Mouse (Mus musculus) heart, embryonic 12.5 days (tissue): Measurements from ENCODE around the gene Rplp0. TPM values are rescaled to one million over a fixed set of nuclear protein-coding genes. Genes with fewer than 3 reads are reported as not detected.

Experiments
- ATAC-seq: fragments of 200-750 bp; cut with Nextera tagmentation; 2 replicates; pipeline ENCODE4 v1.8.0; 2017; ENCODE audit warnings: moderate TSS enrichment, moderate library complexity; ENCODE audit not compliant: insufficient number of reproducible peaks, low FRiP score
- H3K27ac ChIP-seq: fragments of 300-500 bp; sonication (generic); 2 replicates; pipeline ENCODE4 v1.5.1; 2016; ENCODE audit warnings: mild to moderate bottlenecking, moderate library complexity; ENCODE audit not compliant: poor library complexity, severe bottlenecking
- H3K27me3 ChIP-seq: fragments of 300-500 bp; sonication (generic); replicated peaks from 2 replicates; pipeline ENCODE4 v1.6.1; 2016; ENCODE audit warnings: mild to moderate bottlenecking, moderate library complexity
- H3K36me3 ChIP-seq: fragments of 300-500 bp; sonication (generic); 2 replicates; pipeline ENCODE4 v1.6.1; 2016; ENCODE audit warnings: mild to moderate bottlenecking, moderate library complexity
- H3K4me1 ChIP-seq: fragments of 300-500 bp; sonication (generic); replicated peaks from 2 replicates; pipeline ENCODE4 v1.6.1; 2016; ENCODE audit warnings: mild to moderate bottlenecking
- H3K4me2 ChIP-seq: fragments of 300-500 bp; sonication (generic); 2 replicates; pipeline ENCODE4 v1.6.1; 2016; ENCODE audit warnings: mild to moderate bottlenecking, moderate library complexity
- H3K4me3 ChIP-seq: fragments of 300-500 bp; sonication (generic); 2 replicates; pipeline ENCODE4 v1.5.1; 2016; ENCODE audit warnings: mild to moderate bottlenecking
- H3K9ac ChIP-seq: fragments of 300-500 bp; sonication (generic); 2 replicates; pipeline ENCODE4 v1.6.1; 2016; ENCODE audit warnings: mild to moderate bottlenecking, moderate library complexity
- H3K9me3 ChIP-seq: fragments of 300-500 bp; sonication (generic); replicated peaks from 2 replicates; pipeline ENCODE4 v1.6.1; 2016; ENCODE audit warnings: mild to moderate bottlenecking, moderate library complexity
- WGBS: fragments of 180-500 bp; shearing (Covaris S2); methylation state at CpG from one replicate; pipeline ENCODE4 v1.1.7; 2016; 5-methylcytosine and 5-hydroxymethylcytosine counted together
- polyA plus RNA-seq: library from polyadenylated mRNA; unstranded; fragments of >200 nt; fragmentation: Nextera tagmentation; extraction: Ambion mirVana; gene quantifications from 2 replicates; pipeline ENCODE4 v1.2.1, GENCODE M21; 2016

Rplp0 gene
- polyA plus RNA-seq, 1 experiment from 2014 or later = 971 TPM

DNA sequence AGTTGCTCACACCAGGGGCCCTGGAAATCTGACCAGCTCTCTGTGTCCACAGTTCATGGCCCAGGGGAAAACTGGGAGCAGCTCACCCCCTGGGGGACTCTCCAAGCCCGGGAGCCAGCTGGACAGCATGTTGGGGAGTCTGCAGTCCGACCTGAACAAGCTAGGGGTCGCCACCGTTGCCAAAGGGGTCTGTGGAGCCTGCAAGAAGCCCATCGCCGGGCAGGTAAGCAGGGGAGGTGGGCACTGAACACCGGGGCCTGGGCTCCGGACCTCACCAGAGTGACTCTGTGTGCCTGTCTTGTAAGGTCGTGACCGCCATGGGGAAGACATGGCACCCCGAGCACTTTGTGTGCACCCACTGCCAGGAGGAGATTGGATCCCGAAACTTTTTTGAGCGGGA lies 7.5 kb upstream of the Rplp0 start:
- WGBS = 78% methylated on average over 13 of the region's 13 CpGs
- no peak overlapping the region for H3K27ac ChIP-seq

DNA sequence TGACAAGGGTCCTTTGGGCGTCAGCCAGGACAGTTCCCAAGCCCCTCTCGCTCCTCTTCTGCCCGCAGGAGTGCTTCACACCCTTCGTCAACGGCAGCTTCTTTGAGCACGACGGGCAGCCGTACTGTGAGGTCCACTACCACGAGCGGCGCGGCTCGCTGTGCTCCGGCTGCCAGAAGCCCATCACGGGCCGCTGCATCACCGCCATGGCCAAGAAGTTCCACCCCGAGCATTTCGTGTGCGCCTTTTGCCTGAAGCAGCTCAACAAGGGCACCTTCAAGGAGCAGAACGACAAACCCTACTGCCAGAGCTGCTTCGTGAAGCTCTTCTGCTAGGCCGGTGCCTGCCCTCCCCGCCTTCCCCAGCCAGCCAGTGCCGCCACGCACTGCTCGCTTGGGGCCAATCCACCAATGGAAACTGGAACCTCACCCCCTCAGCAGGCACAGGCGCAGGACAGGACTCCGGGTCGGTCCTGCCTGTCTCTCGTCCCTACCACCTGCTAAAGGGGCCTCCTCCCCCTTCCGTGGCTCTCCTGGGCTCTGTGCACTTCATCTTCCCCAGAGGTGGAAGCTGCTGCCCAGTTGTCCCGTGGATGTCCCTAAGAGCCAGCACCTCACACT lies 5.4 kb upstream of the Rplp0 start:
- peaks cover 3% of the 10 kb centered on the region; the same call in 1 of the 2 replicates for H3K4me1 ChIP-seq
- no peak for ATAC-seq
- peaks cover 56% of the 10 kb centered on the region for H3K36me3 ChIP-seq
- no peak overlapping the region for H3K27ac ChIP-seq
- H3K27me3 ChIP-seq = no peaks in the 10 kb centered on the region
- WGBS = 86% methylated on average over 33 of the region's 33 CpGs
- no peak overlapping the region for H3K4me2 ChIP-seq
- no peak overlapping the region for H3K9ac ChIP-seq
- no peak overlapping the region for H3K4me3 ChIP-seq
- no peaks in the 10 kb centered on the region for H3K9me3 ChIP-seq

More for the DNA sequence above, 7.5 kb upstream of the Rplp0 start:
- Histone ChIP-seq H3K4me2 (no peak overlapping the region), H3K36me3 (peaks cover 76% of the 10 kb centered on the region), H3K4me1 (peaks cover 11% of the 10 kb centered on the region), H3K27me3 (no peaks in the 10 kb centered on the region), H3K9ac (no peak overlapping the region), H3K4me3 (no peak overlapping the region), H3K9me3 (no peaks in the 10 kb centered on the region)
- ATAC-seq = no peak

DNA sequence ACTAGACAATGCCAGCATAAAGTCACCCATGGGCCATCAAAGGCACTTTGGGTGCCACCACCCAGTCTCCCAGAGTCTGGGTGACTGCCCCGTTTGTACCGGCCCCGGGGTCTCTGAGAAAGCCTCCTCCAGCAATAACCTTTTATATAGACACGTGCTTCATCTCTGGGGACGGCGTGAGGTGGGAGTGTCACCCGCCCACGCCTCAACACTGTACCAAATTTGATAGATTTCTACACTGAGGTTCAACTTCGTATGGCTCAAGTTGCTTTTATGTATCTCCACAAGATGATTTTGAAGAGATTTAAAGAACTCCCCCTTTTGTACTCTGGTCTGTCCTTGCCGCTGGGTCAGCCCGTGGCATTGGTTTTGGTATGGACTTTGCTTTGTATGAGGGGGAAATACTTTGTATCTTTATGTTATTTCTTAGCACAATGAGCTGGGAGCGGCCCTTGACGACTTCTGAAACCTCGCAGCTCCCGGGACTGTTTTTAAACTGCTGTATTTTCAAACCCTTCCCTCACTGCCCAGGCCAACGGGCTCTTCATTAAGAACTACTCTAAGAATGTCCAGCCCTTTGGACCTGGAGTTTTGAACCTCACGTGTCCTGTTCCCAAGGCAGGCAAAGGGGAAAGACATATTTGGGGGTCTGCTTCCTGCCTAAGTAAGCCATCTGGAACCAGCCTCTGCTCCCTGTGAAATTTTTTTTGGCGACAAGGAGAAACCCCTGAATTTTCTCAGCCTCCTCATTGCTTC lies 4.6 kb upstream of the Rplp0 start:
- Histone ChIP-seq H3K9ac (no peak overlapping the region), H3K27ac (no peak overlapping the region), H3K4me2 (no peak overlapping the region), H3K36me3 (peaks cover 48% of the 10 kb centered on the region), H3K27me3 (no peaks in the 10 kb centered on the region), H3K4me1 (peaks cover 3% of the 10 kb centered on the region; the same call in 1 of the 2 replicates), H3K9me3 (no peaks in the 10 kb centered on the region), H3K4me3 (no peak overlapping the region)
- no peak for ATAC-seq
- 84% methylated on average over 18 of the region's 18 CpGs for WGBS

DNA sequence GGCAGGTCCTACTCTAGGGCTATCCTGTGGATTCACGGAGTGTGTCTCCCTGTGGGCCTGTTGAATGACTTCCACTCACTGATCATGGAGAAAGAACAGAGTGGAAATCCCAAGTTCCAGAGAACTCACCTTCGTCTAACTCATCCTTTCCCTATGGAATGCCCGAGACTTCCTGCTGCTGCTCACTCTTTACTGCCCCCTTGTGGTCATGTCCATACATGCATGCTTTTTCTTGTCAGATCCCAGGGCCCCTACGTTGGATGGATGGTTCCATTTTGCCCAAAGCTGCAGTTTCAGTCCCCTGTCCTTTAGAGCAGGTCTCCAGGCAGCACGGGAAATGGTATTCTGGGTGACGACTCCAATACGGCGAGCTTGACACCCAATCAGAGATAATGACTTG lies 3.0 kb upstream of the Rplp0 start:
- Histone ChIP-seq H3K9ac (no peak overlapping the region), H3K4me3 (no peak overlapping the region), H3K27ac (no peak overlapping the region; the same call in 1 of the 2 replicates), H3K4me2 (no peak overlapping the region), H3K27me3 (no peaks in the 10 kb centered on the region), H3K9me3 (no peaks in the 10 kb centered on the region), H3K36me3 (peaks cover 46% of the 10 kb centered on the region), H3K4me1 (peaks cover 14% of the 10 kb centered on the region)
- WGBS = 9% methylated on average over 8 of the region's 8 CpGs
- ATAC-seq = no peak

DNA sequence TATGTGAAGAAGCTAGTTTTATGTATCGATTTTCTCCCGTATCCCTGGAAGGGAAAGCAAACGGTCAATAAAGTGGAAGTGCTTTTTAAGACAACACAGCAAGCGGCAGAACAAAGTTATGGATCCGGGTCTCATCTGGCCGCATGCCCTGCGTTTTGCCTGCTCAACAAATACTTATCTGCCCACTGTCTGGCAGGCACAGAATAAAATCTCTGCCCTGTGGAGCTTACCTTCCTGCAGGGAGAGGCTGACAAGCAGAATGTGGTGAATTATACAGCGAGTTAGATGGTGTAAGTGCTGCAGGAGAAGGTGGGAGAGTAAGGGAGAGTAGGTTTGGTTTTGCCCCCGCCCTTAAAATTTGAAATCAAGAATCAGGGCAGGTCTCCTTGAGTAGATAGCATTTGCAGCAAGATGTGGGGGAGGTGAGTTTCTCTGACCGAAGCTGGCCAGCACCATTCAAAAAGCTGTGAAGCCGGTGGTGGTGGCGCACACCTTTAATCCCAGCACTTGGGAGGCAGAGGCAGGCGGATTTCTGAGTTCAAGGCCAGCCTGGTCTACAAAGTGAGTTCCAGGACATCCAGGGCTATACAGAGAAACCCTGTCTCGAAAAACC lies 979 bp upstream of the Rplp0 start:
- WGBS = 83% methylated on average over 14 of the region's 14 CpGs
- Histone ChIP-seq H3K27ac (no peak overlapping the region), H3K4me1 (peaks cover 26% of the 10 kb centered on the region), H3K4me2 (no peak overlapping the region), H3K9ac (no peak overlapping the region), H3K36me3 (peaks cover 46% of the 10 kb centered on the region), H3K27me3 (no peaks in the 10 kb centered on the region), H3K9me3 (no peaks in the 10 kb centered on the region), H3K4me3 (no peak overlapping the region)
- ATAC-seq = no peak

DNA sequence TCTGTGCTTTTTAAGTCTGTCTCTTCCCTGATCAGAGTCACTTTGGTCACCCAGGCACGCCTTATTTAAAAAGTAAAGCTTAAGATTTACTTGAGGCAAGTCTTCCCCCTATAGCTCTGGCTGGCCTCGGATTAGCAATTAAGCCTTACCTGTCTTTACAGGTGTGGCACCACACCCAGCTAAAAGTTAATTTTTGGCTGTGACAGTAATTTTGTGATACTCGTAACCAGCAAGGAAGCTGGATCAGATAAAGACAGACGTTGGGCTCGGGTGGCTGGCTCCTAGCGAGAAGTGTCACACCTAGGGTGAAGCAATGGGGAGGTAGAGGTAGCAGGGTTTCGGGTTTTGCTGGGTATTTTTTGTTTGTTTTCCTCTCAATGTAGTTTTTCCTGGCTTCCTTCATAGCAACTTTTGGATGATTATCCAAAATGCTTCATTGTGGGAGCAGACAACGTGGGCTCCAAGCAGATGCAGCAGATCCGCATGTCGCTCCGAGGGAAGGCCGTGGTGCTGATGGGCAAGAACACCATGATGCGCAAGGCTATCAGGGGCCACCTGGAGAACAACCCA lies 1.2 kb downstream of the Rplp0 start:
- ATAC-seq = no peak
- Histone ChIP-seq H3K27me3 (no peaks in the 10 kb centered on the region), H3K9me3 (no peaks in the 10 kb centered on the region), H3K4me1 (peaks cover 38% of the 10 kb centered on the region), H3K27ac (no peak overlapping the region), H3K9ac (peak overlapping the region; percentile 99), H3K4me2 (peak overlapping the region; percentile 88), H3K4me3 (peak overlapping the region; percentile 91), H3K36me3 (peaks cover 39% of the 10 kb centered on the region)
- WGBS = 34% methylated on average over 13 of the region's 13 CpGs

DNA sequence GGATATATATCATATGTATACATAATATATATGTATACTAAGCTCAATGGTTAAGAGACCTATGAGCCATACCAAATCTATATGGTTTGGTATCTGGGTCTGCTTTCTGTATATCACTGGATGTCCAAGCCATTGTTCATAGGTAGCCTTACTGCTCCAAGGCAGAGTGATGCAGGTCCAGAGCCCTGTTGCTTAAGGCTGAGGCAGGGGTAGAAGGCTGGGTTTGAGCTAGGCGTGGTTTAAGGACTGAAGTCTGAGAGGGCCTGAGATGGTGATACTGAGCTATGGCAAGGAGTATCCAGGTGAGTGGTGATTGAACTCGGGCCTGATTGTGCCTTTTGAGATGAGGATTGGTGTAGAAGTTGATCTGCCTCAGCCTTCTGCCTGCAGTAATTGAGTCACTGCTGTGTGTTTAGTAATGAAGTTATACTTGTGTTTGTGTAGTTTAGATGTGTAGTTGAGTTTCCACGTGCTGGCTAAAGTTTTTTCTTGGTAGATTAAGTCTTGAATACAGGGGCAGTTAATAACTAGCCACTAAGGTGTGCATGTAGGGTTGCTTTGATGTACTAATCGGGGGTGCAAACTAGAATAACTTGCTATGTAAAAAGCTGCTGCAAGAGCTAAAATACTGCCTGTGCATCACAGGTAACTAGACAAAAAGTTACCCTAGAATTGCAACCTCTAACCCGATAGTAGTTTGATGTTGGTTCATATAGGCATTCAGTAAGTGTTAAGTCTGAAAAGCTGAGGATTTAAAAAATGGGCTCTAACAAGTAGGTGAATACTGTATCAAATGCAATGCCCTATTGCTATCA lies 4.7 kb downstream of the Rplp0 start:
- no peak overlapping the region for H3K9ac ChIP-seq
- WGBS = 41% methylated on average over 5 of the region's 5 CpGs
- no peaks in the 10 kb centered on the region for H3K27me3 ChIP-seq
- peaks cover 60% of the 10 kb centered on the region for H3K4me1 ChIP-seq
- H3K4me3 ChIP-seq = no peak overlapping the region
- no peaks in the 10 kb centered on the region for H3K9me3 ChIP-seq
- peak overlapping the region; percentile 77 for H3K4me2 ChIP-seq
- H3K27ac ChIP-seq = no peak overlapping the region
- no peak for ATAC-seq
- H3K36me3 ChIP-seq = peaks cover 43% of the 10 kb centered on the region

DNA sequence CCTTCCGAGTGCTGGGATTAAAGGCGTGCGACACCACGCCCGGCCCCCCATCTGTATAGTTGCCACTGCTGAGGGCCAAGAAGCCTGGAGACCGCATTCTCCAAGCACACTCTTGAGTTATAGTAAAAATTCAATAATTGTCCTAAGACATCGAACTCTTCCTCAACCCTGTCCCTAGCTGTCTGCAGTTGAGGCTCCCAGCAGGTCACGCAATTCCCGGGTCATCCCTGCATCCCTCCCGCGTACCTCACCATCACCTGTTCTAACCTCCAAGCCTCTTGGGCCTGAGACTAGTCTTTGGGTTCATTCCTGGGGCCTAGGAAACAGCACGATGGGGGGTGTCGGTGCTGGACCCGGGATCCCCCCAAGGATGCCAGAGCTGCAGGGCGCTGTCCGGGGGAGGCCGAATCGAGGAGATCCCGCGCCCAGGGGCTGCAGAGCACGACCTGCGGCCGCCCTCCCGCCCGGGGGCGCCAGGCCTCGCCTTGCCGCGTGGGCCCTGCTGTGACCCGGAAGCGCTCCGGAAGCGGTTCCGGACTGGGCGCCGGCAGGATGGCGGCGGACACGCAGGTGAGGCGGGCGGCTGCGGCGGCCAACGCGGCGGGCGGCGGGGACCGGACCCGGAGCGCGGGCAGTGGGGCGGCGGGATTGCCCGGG lies 5.6 kb downstream of the Rplp0 start, which contains the start of gene Gcn1l1:
Gene Gcn1l1, plus strand, starts transcription at position 518 of the 657 bp plus-strand sequence.
- WGBS = 3% methylated on average over 55 of the region's 55 CpGs
- H3K27ac ChIP-seq = peak within 1 kb of the TSS; percentile 61
- H3K9ac ChIP-seq = peak within 1 kb of the TSS; percentile 97
- H3K36me3 ChIP-seq = peaks cover 43% of the 10 kb centered on the region
- H3K4me3 ChIP-seq = peak within 1 kb of the TSS; percentile 87
- H3K27me3 ChIP-seq = no peaks in the 10 kb centered on the region
- peaks cover 69% of the 10 kb centered on the region for H3K4me1 ChIP-seq
- ATAC-seq = peak; percentile 87
- H3K4me2 ChIP-seq = peak within 1 kb of the TSS; percentile 77
- no peaks in the 10 kb centered on the region for H3K9me3 ChIP-seq

DNA sequence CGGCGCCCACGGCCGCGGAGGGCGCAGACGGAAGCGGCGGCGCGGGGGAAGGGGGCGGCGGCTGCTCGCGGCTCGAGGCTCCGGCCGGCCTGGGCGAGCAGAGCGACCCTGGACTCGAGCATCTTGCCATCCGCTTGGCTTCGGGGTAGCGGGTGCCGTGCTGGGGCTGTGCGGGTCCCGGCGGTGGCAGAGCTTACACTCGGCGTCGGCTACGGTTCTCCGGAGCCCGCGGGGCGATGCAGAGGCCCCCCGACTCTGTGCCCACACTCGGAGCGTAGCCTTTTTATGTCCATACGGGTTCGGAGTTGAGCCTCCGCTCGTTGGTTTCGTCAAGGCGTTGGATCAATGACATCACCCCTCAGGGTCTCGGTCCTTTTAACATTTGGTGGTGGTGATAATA lies 6.1 kb downstream of the Rplp0 start:
- 0% methylated on average over 37 of the region's 46 CpGs for WGBS
- Histone ChIP-seq H3K27ac (peak overlapping the region; percentile 61), H3K9ac (peak overlapping the region; percentile 97), H3K4me1 (peaks cover 67% of the 10 kb centered on the region), H3K4me2 (peak overlapping the region; percentile 77), H3K27me3 (no peaks in the 10 kb centered on the region), H3K36me3 (peaks cover 42% of the 10 kb centered on the region), H3K9me3 (no peaks in the 10 kb centered on the region), H3K4me3 (peak overlapping the region; percentile 87)
- ATAC-seq = peak; percentile 28; the same call in 1 of the 2 replicates

DNA sequence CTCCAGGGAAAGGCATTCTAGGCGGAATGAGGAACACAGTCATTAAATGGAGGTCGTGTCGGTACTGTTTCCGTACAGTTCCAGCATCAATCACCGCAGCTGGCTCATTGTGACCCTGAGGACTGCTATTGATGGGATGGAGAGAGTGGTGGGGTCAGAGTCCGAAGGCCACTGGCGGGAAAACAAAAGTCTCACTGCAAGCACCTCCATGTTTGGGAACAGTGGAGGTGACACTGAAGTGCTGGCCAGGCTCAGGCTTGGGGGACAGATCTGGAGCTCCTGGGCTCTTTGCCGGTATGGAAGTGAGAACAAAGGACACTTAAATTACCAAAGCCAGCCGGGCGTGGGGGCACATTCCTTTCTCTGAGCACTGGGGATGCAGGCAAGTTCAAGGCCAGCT lies 9.4 kb downstream of the Rplp0 start:
- Histone ChIP-seq H3K9ac (peak overlapping the region; percentile 26; the same call in 1 of the 2 replicates), H3K27me3 (no peaks in the 10 kb centered on the region), H3K9me3 (no peaks in the 10 kb centered on the region), H3K4me1 (peaks cover 65% of the 10 kb centered on the region), H3K36me3 (peaks cover 32% of the 10 kb centered on the region), H3K4me3 (no peak overlapping the region), H3K27ac (peak overlapping the region; percentile 34; the same call in 1 of the 2 replicates), H3K4me2 (no peak overlapping the region)
- ATAC-seq = no peak
- 57% methylated on average over 10 of the region's 10 CpGs for WGBS
